Mouse (Mus musculus) heart, postnatal 0 days (tissue): Measurements from ENCODE around the gene Clmp.

ENCODE experiments used
- CTCF ChIP-seq: IDR thresholded peaks from 2 replicates; pipeline ENCODE4 v1.5.1; 2016; ENCODE audit warnings: antibody characterized with exemption, control low read depth, low read depth
- EP300 ChIP-seq: IDR thresholded peaks from 2 replicates; pipeline ENCODE4 v1.6.1; 2016; ENCODE audit warnings: antibody characterized with exemption, low read depth

DNA sequence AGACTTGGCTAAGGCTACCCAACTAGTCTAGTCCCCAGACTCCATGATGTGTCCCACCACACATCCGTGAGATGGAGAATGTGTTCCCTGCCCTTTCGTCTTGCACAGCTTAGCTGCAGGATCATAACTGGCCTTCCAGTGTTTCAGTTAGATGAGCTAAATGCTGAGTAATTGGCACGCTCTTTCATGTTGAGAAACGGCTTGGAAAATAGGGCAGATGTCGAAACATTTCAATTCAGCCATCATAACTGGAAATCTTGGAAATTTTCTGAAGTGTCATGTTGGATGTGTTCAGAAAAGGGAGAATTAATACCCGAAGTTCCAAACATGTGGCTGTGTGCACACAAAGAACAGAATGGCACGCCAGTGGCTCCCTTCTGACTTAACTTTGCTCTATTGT lies 4.7 kb downstream of the Clmp start:
- TF ChIP-seq CTCF (no peak), EP300 (no peak)
